Mouse (Mus musculus) spleen, adult 2 months (tissue): ENCODE data around the gene Itgb7. TPM values are rescaled to one million over a fixed set of nuclear protein-coding genes. Genes with fewer than 3 reads are reported as not detected.

ENCODE experiments used
- DNase-seq, 2 experiments: peaks; one replicate each; pipeline versions ENCODE4 v3.0.0 to v3.0.0-alpha.2; 2012 to 2021; ENCODE audit warnings: low spot score in 2 of 2, low read depth in 1 of 2
- H3K27ac ChIP-seq: fragments of 200-500 bp; 2 replicates; pipeline ENCODE4 v1.5.1; 2012; ENCODE audit warnings: low read length, inconsistent platforms; ENCODE audit not compliant: insufficient read depth
- H3K27me3 ChIP-seq: fragments of 200-500 bp; 2 replicates; pipeline ENCODE4 v1.6.1; 2012; ENCODE audit warnings: mild to moderate bottlenecking, moderate library complexity, low read length, inconsistent platforms; ENCODE audit not compliant: control insufficient read depth, insufficient read depth
- H3K36me3 ChIP-seq: fragments of 200-500 bp; 2 replicates; pipeline ENCODE4 v1.6.1; 2012; ENCODE audit warnings: mild to moderate bottlenecking, low read length, inconsistent platforms; ENCODE audit not compliant: control insufficient read depth, insufficient read depth
- H3K4me1 ChIP-seq: fragments of 200-500 bp; 2 replicates; pipeline ENCODE4 v1.6.1; 2011; ENCODE audit warnings: inconsistent platforms; ENCODE audit not compliant: control insufficient read depth, insufficient read depth, insufficient read length
- H3K4me3 ChIP-seq: fragments of 200-500 bp; 2 replicates; pipeline ENCODE4 v1.5.1; 2011; ENCODE audit warnings: mild to moderate bottlenecking, inconsistent platforms; ENCODE audit not compliant: insufficient read depth, insufficient read length; ENCODE audit errors: extremely low read depth
- CTCF ChIP-seq: fragments of 200-500 bp; IDR thresholded peaks from 2 replicates; pipeline ENCODE4 v1.5.1; 2011; ENCODE audit warnings: mild to moderate bottlenecking, inconsistent platforms; ENCODE audit not compliant: insufficient read depth, insufficient read length, insufficient replicate concordance; ENCODE audit errors: extremely low read depth
- POLR2A ChIP-seq: fragments of 200-500 bp; IDR thresholded peaks from 2 replicates; pipeline ENCODE4 v1.6.1; 2011; ENCODE audit warnings: low read depth, low read length, inconsistent platforms
- WGBS: fragments of 180-500 bp; shearing (Covaris S2); methylation state at CpG from one replicate; pipeline ENCODE4 v1.1.7; 2018; 5-methylcytosine and 5-hydroxymethylcytosine counted together
- polyA plus RNA-seq: library from polyadenylated mRNA; depleted of rRNA; stranded (reverse); fragments of >200 nt; gene quantifications from 2 replicates; pipeline ENCODE4 v1.2.3, GENCODE M21; 2012

The Itgb7 gene
- polyA plus RNA-seq, 1 experiment, result 143 TPM

- WGBS, result 4% methylated on average over 43 of the region's 46 CpGs
- TF ChIP-seq CTCF, result no peak
- TF ChIP-seq POLR2A, result no peak
- H3K4me3 ChIP-seq, result peak within 1 kb of the TSS; percentile 59
- peaks cover 3% of the 10 kb centered on the region; the same call in 1 of the 2 replicates for H3K4me1 ChIP-seq
- H3K27me3 ChIP-seq, result peaks cover 11% of the 10 kb centered on the region
- no peaks in the 10 kb centered on the region for H3K36me3 ChIP-seq
- no peak for DNase-seq
- H3K27ac ChIP-seq, result peak within 1 kb of the TSS; percentile 8; the same call in 1 of the 2 replicates
Measured at GRCm38 (mm10) chr15:102257202-102258075, 25.7 kb upstream of the Itgb7 start, which contains the start of gene Rarg. Rarg (minus strand) TSS chr15:102257517.

DNA sequence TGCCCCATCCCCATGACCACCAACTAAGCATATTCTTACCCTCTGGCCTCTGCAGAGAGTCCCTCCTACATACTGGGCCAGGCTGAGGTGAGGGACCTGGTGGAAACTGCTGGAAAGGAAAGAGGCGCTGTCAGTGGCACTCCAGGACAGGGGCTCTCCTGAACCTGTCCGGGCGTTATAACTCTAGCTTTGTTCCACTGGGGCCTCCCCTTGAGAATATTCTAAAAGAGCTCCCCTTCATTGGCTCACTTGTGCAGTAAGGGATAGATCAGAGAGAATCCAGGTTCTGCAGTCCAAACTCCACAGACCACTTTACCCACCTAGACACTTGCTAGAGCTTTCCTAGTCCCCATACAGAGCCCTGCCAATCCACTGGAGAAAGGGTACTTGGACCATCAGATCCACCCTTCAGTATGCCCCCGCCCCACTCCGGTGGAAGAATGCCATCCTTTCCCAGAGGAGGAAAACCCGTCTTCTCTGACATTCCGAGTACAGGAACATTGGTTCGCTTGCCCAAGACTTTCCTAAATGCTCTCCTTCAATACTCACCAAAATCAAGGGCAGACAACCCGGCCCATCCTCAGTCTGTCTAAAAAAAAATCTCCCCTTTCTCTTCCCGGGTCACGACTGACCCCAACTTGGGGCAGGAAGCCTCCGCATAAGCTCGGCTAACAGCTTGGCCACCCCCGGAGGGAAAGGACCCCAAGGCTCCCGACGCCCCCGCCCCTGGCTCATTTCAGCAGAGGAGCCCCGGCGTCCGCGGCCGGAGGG, 24.9 kb upstream of the Itgb7 start:
- TF ChIP-seq POLR2A (no peak), CTCF (no peak)
- WGBS, result 28% methylated on average over 22 of the region's 22 CpGs
- Histone ChIP-seq H3K4me1 (peaks cover 3% of the 10 kb centered on the region; the same call in 1 of the 2 replicates), H3K27me3 (peaks cover 11% of the 10 kb centered on the region), H3K4me3 (peak overlapping the region; percentile 59), H3K36me3 (no peaks in the 10 kb centered on the region), H3K27ac (no peak overlapping the region; the same call in 1 of the 2 replicates)
- no peak for DNase-seq

GRCm38 (mm10) chr15:102255547-102256255, 24.0 kb upstream of the Itgb7 start:
- no peak for DNase-seq
- no peaks in the 10 kb centered on the region for H3K36me3 ChIP-seq
- H3K4me1 ChIP-seq, result peaks cover 3% of the 10 kb centered on the region; the same call in 1 of the 2 replicates
- no peak overlapping the region for H3K4me3 ChIP-seq
- H3K27ac ChIP-seq, result no peak overlapping the region
- no peak for TF ChIP-seq POLR2A
- no peak for TF ChIP-seq CTCF
- WGBS, result 78% methylated on average over 14 of the region's 14 CpGs
- H3K27me3 ChIP-seq, result peaks cover 11% of the 10 kb centered on the region

GRCm38 (mm10) chr15:102250521-102250920, 18.8 kb upstream of the Itgb7 start:
- 85% methylated on average over 5 of the region's 5 CpGs for WGBS
- Histone ChIP-seq H3K27me3 (peaks cover 11% of the 10 kb centered on the region), H3K27ac (no peak overlapping the region), H3K4me1 (peaks cover 7% of the 10 kb centered on the region), H3K4me3 (no peak overlapping the region), H3K36me3 (no peaks in the 10 kb centered on the region)
- DNase-seq, result no peak
- TF ChIP-seq POLR2A (no peak), CTCF (no peak)

GRCm38 (mm10) chr15:102249967-102250366, 18.2 kb upstream of the Itgb7 start:
- WGBS, result 80% methylated on average over 9 of the region's 9 CpGs
- no peak for DNase-seq
- Histone ChIP-seq H3K36me3 (no peaks in the 10 kb centered on the region), H3K4me1 (peaks cover 7% of the 10 kb centered on the region), H3K27ac (no peak overlapping the region), H3K27me3 (peaks cover 11% of the 10 kb centered on the region), H3K4me3 (no peak overlapping the region)
- TF ChIP-seq POLR2A (no peak), CTCF (no peak)

GRCm38 (mm10) chr15:102249251-102249691, 17.5 kb upstream of the Itgb7 start:
- DNase-seq, result no peak
- peaks cover 7% of the 10 kb centered on the region for H3K4me1 ChIP-seq
- no peak overlapping the region for H3K27ac ChIP-seq
- TF ChIP-seq CTCF, result no peak
- no peak for TF ChIP-seq POLR2A
- H3K4me3 ChIP-seq, result no peak overlapping the region
- H3K36me3 ChIP-seq, result no peaks in the 10 kb centered on the region
- peaks cover 11% of the 10 kb centered on the region for H3K27me3 ChIP-seq
- 21% methylated on average over 13 of the region's 13 CpGs for WGBS
